Mouse (Mus musculus) liver, postnatal 0 days (tissue): ENCODE measurements around the gene Cebpg. TPM values are rescaled to one million over a fixed set of nuclear protein-coding genes. Genes with fewer than 3 reads are reported as not detected.
A peak's percentile ranks its signal among the peaks of the same experiment; 100 is the strongest.

Experiments used
- ATAC-seq: fragments of 200-750 bp; cut with Nextera tagmentation; 2 replicates; pipeline ENCODE4 v1.8.0; 2017; ENCODE audit warnings: mild to moderate bottlenecking, moderate library complexity
- DNase-seq: peaks from one replicate; pipeline ENCODE4 v3.0.0-alpha.2; 2016
- H3K27ac ChIP-seq: fragments of 300-500 bp; sonication (generic); 2 replicates; pipeline ENCODE4 v1.5.1; 2014; ENCODE audit warnings: antibody characterized with exemption, moderate library complexity, mild to moderate bottlenecking, low read depth
- H3K27me3 ChIP-seq: fragments of 300-500 bp; sonication (generic); 2 replicates; pipeline ENCODE4 v1.6.1; 2014; ENCODE audit warnings: low read length, control low read depth, mixed read lengths; ENCODE audit not compliant: insufficient read depth
- H3K36me3 ChIP-seq: fragments of 300-500 bp; sonication (generic); replicated peaks from 2 replicates; pipeline ENCODE4 v1.6.1; 2014; ENCODE audit warnings: mild to moderate bottlenecking, control low read depth, low read length, moderate library complexity, mixed read lengths; ENCODE audit not compliant: insufficient read depth
- H3K4me1 ChIP-seq: fragments of 300-500 bp; sonication (generic); 2 replicates; pipeline ENCODE4 v1.6.1; 2014; ENCODE audit warnings: antibody characterized with exemption, mild to moderate bottlenecking, control low read depth; ENCODE audit not compliant: insufficient read depth
- H3K4me2 ChIP-seq: fragments of 300-500 bp; sonication (generic); 2 replicates; pipeline ENCODE4 v1.6.1; 2014; ENCODE audit warnings: low read depth, mild to moderate bottlenecking, low read length, moderate library complexity, mixed read lengths
- H3K4me3 ChIP-seq: fragments of 300-500 bp; sonication (generic); 2 replicates; pipeline ENCODE4 v1.5.1; 2014; ENCODE audit warnings: low read depth, low read length
- H3K9ac ChIP-seq: fragments of 300-500 bp; sonication (generic); replicated peaks from 2 replicates; pipeline ENCODE4 v1.6.1; 2014; ENCODE audit warnings: mild to moderate bottlenecking, moderate library complexity
- H3K9me3 ChIP-seq: fragments of 300-500 bp; sonication (generic); 2 replicates; pipeline ENCODE4 v1.6.1; 2016; ENCODE audit warnings: mild to moderate bottlenecking, control low read depth, low read length, mixed read lengths
- CTCF ChIP-seq: sonication (generic); IDR thresholded peaks from 2 replicates; pipeline ENCODE4 v1.5.1; 2016; ENCODE audit warnings: antibody characterized with exemption, low read depth
- EP300 ChIP-seq: IDR thresholded peaks from 2 replicates; pipeline ENCODE4 v1.6.1; 2016; ENCODE audit warnings: antibody characterized with exemption, low read depth, mild to moderate bottlenecking
- WGBS: fragments of 180-500 bp; shearing (Covaris S2); extraction: QIAGEN DNeasy Blood & Tissue Kit; methylation state at CpG from one replicate; pipeline ENCODE4 v1.1.7; 2014; ENCODE audit not compliant: insufficient replicate concordance; 5-methylcytosine and 5-hydroxymethylcytosine counted together
- polyA plus RNA-seq: library from polyadenylated mRNA; unstranded; fragments of >200 nt; fragmentation: Nextera tagmentation; extraction: Ambion mirVana; gene quantifications from 2 replicates; pipeline ENCODE4 v1.2.1, GENCODE M21; 2015

Cebpg gene
- polyA plus RNA-seq, 1 experiment from 2014 or later = 35.2 TPM

GRCm38 (mm10) chr7:35084565-35085360 lies 28.4 kb upstream of the Cebpg start:
- Histone ChIP-seq H3K9me3 (no peaks in the 10 kb centered on the region), H3K4me3 (no peak overlapping the region), H3K4me1 (peaks cover 6% of the 10 kb centered on the region; the same call in 1 of the 2 replicates), H3K36me3 (no peaks in the 10 kb centered on the region), H3K27me3 (no peaks in the 10 kb centered on the region), H3K9ac (no peak overlapping the region), H3K27ac (no peak overlapping the region), H3K4me2 (no peak overlapping the region)
- DNase-seq (no peak), ATAC-seq (no peak)
- no peak for TF ChIP-seq CTCF
- TF ChIP-seq EP300 = no peak
- WGBS = 54% methylated on average over 12 of the region's 12 CpGs

DNA sequence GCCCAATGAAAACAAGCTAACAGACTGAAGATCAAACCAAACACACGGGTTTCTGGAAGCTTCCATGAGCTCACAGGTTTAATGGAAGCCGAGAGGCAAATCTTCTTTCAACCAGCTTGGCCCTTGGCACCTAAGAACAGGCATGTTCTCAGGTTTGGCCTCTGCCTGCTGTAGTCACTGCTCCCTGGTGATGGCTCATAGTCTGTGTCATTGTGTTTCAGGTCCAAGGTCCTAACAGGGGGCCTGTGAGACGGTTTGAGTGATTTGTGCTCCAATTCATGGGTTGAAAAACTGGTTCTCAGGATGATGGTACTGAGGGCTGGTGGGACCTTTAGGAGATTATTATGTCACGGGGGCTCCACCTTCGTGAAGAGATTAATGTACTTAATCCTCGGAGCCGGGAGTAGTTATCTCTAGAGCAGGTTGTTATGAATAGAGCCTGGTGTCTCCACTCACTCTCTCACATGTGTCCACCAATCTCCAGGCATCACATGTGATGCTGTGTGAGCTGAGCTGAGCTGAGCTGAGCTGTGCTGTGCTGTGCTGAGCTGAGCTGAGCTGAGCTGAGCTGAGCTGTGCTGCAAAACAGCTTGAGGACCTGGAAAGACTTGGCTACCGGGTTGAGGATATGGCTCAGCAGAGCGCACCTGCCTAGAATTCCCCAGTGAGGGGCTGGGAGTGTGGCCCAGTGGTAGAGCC lies 25.2 kb upstream of the Cebpg start:
- ATAC-seq = peak; percentile 53; the same call in 1 of the 2 replicates
- 61% methylated on average over 9 of the region's 9 CpGs for WGBS
- Histone ChIP-seq H3K4me2 (peak overlapping the region; percentile 49), H3K27ac (peak overlapping the region; percentile 79), H3K27me3 (no peaks in the 10 kb centered on the region), H3K4me1 (peaks cover 6% of the 10 kb centered on the region), H3K4me3 (peak overlapping the region; percentile 13), H3K9me3 (no peaks in the 10 kb centered on the region), H3K36me3 (no peaks in the 10 kb centered on the region), H3K9ac (peak overlapping the region; percentile 3; the same call in 1 of the 2 replicates)
- DNase-seq = no peak
- TF ChIP-seq EP300 (no peak), CTCF (no peak)

- 6% methylated on average over 10 of the region's 10 CpGs for WGBS
- peak overlapping the region; percentile 49 for H3K4me2 ChIP-seq
- peak; percentile 85 for ATAC-seq
Observed at GRCm38 (mm10) chr7:35080843-35081338, 24.5 kb upstream of the Cebpg start.

GRCm38 (mm10) chr7:35076645-35077044 lies 20.3 kb upstream of the Cebpg start:
- Histone ChIP-seq H3K9ac (0 out of 2 replicates have a peak overlapping the region, but pooled peaks have one; percentile 11), H3K4me1 (peaks cover 6% of the 10 kb centered on the region), H3K36me3 (no peaks in the 10 kb centered on the region), H3K27me3 (no peaks in the 10 kb centered on the region), H3K9me3 (no peaks in the 10 kb centered on the region), H3K4me2 (no peak overlapping the region), H3K27ac (peak overlapping the region; percentile 75), H3K4me3 (no peak overlapping the region)
- DNase-seq (peak; percentile 34), ATAC-seq (peak; percentile 44)
- TF ChIP-seq EP300 (no peak), CTCF (no peak)
- 55% methylated on average over 5 of the region's 5 CpGs for WGBS

More at GRCm38 (mm10) chr7:35080843-35081338, 24.5 kb upstream of the Cebpg start:
- DNase-seq = peak; percentile 57
- no peaks in the 10 kb centered on the region for H3K36me3 ChIP-seq
- H3K4me3 ChIP-seq = peak overlapping the region; percentile 13
- no peaks in the 10 kb centered on the region for H3K9me3 ChIP-seq
- H3K27ac ChIP-seq = peak overlapping the region; percentile 79
- H3K27me3 ChIP-seq = no peaks in the 10 kb centered on the region
- peaks cover 9% of the 10 kb centered on the region for H3K4me1 ChIP-seq
- TF ChIP-seq CTCF (0 out of 2 replicates have a peak, but pooled peaks have one; percentile 3), EP300 (peak; percentile 56)
- peak overlapping the region; percentile 3 for H3K9ac ChIP-seq

DNA sequence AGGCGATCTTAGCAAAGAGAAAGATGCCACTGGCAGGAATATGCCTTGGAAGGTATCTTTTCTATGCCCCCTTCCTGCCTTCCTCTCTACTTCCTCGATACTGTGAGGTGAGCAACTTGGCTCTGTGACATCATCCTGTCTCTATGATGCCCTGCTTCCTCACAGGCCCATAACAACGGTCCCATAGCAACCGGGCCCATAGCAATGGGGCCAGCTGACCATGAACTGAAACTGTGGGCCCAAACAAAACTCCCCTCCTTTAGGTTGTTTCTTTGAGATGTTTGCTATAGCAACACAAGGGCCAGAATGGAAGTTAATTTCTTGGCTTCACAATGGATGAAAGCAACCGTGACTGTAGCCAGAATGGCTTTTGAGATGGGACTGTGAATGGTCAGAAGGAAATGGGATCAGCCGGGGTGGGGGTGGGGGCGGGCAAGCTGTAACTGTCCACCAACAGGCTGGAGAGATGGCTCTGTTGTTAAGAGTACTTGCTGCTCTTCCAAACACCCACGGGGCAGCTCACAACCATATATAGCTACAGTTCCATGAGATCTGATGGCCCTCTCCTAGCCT lies 10.4 kb upstream of the Cebpg start:
- no peak overlapping the region for H3K9ac ChIP-seq
- DNase-seq (no peak), ATAC-seq (no peak)
- no peaks in the 10 kb centered on the region for H3K36me3 ChIP-seq
- no peaks in the 10 kb centered on the region for H3K4me1 ChIP-seq
- TF ChIP-seq CTCF (no peak), EP300 (no peak)
- H3K4me2 ChIP-seq = no peak overlapping the region
- no peak overlapping the region for H3K4me3 ChIP-seq
- no peaks in the 10 kb centered on the region for H3K27me3 ChIP-seq
- no peaks in the 10 kb centered on the region for H3K9me3 ChIP-seq
- WGBS = 75% methylated on average over 8 of the region's 8 CpGs
- H3K27ac ChIP-seq = no peak overlapping the region

DNA sequence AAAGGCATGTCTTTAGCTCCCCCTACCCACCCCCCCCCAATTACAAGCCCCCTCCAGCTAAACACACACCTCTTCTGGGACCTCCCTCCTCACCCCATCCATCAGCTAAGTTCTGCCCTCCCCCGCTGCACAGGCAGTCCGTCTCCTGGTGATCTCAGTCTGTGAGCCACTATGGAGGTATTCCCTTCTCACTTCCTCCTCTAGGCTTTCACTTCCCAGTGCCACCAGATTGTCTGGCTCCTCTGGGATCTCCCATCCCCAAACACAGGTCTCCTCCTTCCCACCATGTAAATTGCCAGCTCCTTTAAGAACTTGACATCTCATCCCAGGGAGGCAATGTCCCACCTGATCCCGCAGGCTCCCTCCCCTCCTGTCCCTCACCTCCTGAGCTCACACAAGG lies 9.6 kb upstream of the Cebpg start:
- no peak overlapping the region for H3K9ac ChIP-seq
- H3K4me1 ChIP-seq = no peaks in the 10 kb centered on the region
- H3K27ac ChIP-seq = 0 out of 2 replicates have a peak overlapping the region, but pooled peaks have one; percentile 44
- no peaks in the 10 kb centered on the region for H3K9me3 ChIP-seq
- DNase-seq = no peak
- no peak for ATAC-seq
- WGBS = 69% methylated on average over 3 of the region's 3 CpGs
- TF ChIP-seq CTCF (no peak), EP300 (no peak)
- H3K4me2 ChIP-seq = no peak overlapping the region
- H3K27me3 ChIP-seq = no peaks in the 10 kb centered on the region
- H3K36me3 ChIP-seq = no peaks in the 10 kb centered on the region
- no peak overlapping the region for H3K4me3 ChIP-seq
